Mouse (Mus musculus) layer of hippocampus, adult 9-11 months (tissue): ENCODE data around the gene Pcid2.
A peak's percentile ranks its signal among the peaks of the same experiment; 100 is the strongest.
"Not testable (repeated sequence)": the region's sequence is repeated elsewhere in the genome, so short reads cannot be mapped to it uniquely, and the experiment has no call there.

Source experiments
- DNase-seq: peaks from one replicate; pipeline ENCODE4 v3.0.0; 2022

Pcid2 gene

GRCm38 (mm10) chr8:13105087-13105881, at the start of gene Pcid2, which contains the start of gene Cul4a:
Gene Pcid2 (minus strand): TSS chr8:13105459.
Gene Cul4a (plus strand): TSS chr8:13105621.
- DNase-seq: peak; percentile 97

GRCm38 (mm10) chr8:13154099-13154498, 48.8 kb upstream of the Pcid2 start:
- DNase-seq: no peak

GRCm38 (mm10) chr8:13150929-13151328, 45.7 kb upstream of the Pcid2 start:
- no peak for DNase-seq

GRCm38 (mm10) chr8:13149866-13150265, 44.6 kb upstream of the Pcid2 start:
- no peak for DNase-seq

DNA sequence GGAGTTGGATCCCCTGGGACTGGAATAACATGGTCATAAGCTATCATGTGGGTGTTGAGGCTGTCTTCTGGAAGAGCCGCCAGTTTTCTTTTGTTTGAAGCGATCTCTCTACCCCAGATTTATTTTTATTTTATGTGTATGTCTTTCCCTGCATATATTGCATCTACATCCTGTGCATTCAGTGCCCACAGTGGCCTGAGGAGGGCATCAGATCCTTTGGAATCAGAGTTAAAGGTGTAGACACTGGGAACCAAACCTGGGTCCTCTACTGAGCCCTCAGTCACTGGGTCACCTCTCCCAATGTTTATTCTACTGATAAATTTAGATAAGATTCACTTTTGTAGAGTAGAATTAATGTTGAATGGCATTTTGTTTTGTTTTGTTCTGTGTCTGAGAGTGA, 44.0 kb upstream of the Pcid2 start:
- DNase-seq: no peak

- no peak for DNase-seq
Measured at GRCm38 (mm10) chr8:13148476-13148875, 43.2 kb upstream of the Pcid2 start.

DNA sequence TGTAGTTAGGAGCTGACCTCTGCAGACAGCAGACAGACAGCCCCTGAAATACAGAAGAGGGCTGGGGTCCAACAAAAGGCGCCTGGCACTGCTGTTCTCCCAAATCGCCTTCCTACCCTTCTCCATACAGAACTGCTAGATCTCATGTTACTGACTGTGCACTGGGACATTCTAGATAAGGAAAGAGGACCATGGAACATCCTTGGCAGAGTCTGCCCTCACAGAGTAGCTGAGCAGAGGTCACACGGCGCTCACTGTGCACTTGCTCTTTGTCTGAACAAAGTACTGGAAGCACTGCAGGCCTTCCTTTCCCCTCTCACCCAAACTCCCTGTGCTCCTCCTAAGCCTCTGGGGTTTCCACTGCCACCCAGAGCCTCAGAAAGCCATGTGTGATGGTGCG, 36.4 kb upstream of the Pcid2 start:
- DNase-seq: no peak

DNA sequence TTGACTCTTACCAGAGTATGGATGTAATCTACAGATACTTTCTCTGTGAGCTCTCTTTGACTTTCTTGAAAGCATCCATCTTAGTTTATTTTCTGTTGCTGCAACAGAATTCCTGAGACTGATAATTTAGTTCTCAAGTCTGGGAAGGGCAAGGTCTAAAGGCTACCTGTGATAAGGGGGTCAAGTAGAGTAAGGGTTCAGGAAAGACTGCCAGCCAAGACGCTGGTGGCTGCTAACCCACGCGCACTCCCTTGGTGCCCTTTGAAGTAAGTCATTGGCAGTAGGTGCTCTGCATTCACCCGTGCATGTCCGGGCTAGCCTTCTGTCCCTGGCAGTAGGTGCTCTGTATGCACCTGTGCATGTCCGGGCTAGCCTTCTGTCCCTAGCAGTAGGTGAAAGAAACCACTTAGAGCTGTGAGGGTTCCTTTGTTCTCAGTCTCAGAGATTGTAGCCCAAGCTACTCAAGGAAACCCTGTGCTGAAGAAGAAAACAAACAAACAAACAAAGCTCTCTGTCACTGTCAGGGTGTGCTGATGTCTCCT, 34.5 kb upstream of the Pcid2 start:
- no peak for DNase-seq

DNA sequence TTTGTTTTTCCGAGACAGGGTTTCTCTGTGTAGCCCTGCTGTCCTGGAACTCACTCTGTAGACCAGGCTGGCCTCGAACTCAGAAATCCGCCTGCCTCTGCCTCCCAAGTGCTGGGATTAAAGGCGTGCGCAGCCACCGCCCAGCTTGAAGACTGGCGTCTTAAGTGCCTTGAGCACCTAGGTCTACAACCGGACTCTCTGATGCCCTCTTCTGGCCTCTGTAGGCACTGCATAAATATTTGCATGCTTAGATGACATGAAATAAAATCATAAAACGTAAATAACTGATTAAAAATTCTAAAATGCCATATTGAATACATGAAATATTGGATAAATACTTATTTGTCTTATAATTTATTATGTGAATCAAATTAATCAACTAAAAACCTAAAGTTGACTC, 27.0 kb upstream of the Pcid2 start:
- not testable (repeated sequence) for DNase-seq

DNA sequence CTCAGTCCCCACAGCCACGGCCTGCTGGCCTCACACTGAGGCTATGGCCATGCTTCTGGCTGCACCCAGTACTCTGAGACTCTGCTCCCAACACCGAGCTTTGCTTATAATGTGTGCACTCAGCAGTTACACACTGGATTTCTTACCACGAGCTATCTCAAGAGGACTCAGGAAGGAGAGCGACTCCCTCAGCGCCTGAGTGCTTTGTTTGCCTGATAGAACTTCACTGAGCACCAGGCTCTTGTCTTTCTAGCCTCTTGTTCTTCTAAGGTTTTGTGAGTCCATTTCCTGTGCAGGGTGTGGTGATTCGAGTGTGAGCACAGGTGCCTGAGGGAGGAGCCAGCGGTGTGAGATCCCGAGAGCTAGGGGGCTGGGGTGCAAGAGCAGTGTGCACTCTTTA, 19.6 kb upstream of the Pcid2 start:
- no peak for DNase-seq

GRCm38 (mm10) chr8:13122887-13123421, 17.7 kb upstream of the Pcid2 start:
- DNase-seq: no peak

DNA sequence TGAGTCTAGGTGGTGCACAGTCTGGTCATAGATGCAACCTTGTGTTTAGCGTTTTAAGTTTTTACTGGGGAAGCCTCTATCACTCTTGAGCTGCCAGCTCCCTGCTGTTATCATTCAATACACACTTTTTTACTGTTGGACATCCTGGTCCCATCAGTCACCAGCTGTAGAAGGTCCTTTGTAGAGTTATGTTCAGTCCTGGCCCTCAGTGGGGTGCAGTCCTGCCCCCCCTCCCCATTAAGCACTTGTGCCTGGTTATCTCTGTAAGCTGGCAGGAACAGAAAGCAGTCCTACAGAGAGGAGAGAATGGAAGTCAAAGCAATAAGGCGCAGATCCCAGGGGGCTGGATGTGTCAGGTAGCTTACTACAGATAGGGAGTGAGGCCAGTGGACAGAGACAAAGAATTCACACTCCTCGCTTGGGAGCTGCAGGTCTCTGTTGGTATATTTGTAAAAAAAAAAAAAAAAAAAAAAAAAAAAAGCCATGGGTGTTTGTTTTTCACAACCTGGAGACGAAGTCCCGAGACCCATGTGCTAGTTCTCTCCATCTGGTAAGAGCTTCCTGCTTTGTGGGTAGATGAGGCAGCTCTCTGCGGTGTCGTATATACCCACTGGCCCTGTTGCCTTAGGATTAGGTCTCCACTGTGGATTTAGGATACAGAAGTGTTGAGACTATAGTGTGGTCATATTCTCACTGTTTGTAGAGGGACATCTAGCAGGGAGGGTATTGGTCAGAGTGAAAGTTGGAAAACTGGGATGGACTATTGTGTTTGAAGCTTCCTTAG, 15.8 kb upstream of the Pcid2 start:
- DNase-seq: no peak

DNA sequence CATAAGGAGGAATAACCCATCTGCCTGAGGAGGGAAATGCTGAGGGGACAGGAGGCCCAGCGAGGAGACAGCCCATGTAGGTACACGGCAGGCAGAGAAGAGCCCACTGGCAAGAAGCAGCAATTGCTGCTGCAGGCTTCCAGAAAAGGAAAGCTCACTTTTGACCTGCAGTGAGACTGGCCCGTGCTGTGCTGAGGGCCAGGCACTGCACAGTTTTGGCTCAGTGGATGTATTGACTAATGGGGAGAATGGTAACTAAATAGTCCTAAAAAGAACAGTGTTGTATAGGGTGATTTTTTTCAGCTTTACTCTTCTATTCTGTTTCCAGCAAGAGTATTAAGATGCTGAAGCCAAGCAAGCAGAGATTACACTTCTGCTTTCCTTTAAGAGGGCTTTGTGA, 13.3 kb upstream of the Pcid2 start:
- no peak for DNase-seq

DNA sequence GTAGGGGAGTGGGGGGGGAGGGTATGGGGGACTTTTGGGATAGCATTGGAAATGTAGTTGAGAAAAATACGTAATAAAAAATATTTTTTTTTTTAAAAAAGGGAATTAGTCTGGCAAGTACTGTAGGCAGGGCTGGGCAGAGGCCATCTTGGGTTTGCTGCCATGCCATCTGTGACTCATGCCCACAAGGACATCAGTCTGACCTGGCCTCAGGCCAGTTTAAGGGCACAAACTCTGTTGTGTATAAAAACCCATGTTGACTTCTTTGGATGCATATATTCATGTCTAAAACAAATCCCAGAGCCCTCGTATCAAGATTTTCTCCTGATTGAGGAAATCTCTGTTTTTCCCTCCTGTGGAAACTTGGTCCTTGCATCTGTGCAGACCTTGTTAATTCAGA, 11.8 kb upstream of the Pcid2 start:
- no peak for DNase-seq

DNA sequence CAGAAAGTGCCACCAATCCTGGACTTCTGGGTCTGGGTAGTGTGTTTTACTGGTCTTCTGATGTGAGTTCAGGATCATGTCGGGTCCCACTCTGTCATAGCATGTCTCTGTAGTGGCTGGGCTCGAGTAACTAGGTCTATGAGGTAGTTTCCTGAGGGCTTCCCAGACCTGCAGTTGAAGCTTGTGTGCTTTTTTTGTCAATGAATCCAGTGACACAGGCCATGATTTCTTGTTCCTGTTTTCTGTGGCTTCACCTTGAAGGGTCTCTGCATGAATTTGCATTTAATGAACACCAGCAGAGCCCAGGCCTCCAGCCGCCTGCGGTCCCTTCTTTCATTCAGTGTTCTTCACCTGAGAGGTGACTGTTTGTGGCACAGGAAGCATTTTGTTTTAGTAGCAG, 8.0 kb upstream of the Pcid2 start:
- DNase-seq: no peak

- no peak for DNase-seq
Measured at GRCm38 (mm10) chr8:13111917-13112316, 6.7 kb upstream of the Pcid2 start.

- no peak for DNase-seq
Measured at GRCm38 (mm10) chr8:13109416-13109960, 4.2 kb upstream of the Pcid2 start.

- DNase-seq: no peak
Measured at GRCm38 (mm10) chr8:13108967-13109366, 3.7 kb upstream of the Pcid2 start.

- no peak for DNase-seq
Measured at GRCm38 (mm10) chr8:13107990-13108638, 2.9 kb upstream of the Pcid2 start.

DNA sequence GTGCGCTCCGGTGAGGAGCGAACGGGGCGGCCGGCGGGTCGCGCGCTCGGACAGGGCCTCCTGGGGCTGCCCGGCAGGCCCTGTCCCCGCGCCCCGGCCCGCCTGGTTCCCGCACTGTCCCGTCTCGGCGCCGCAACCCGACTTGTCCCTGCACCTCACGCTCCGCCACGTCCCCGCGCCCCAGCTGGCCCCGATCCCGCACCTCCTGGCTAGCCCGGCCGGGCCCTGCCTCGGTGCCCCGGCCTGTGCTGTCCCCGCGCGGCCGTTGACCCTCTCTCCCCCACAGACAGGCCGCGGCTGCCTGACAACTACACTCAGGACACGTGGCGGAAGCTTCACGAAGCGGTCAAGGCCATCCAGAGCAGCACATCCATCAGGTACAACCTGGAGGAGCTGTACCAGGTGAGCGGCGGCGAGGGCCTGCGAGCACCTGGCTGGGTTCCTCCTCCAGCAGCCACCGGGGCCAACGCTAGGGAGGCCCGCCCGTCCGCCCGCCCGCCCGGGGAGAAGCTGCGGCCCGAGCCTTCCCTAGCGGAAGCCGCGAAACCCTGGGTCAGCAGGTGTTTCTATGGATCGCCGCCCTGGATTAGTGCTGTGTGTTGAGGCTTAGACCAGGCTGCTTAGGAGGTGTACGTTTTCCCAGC, 771 bp upstream of the Pcid2 start:
- DNase-seq: peak; percentile 51

GRCm38 (mm10) chr8:13104691-13105086, 570 bp downstream of the Pcid2 start:
- peak; percentile 87 for DNase-seq

GRCm38 (mm10) chr8:13077542-13077941, 27.7 kb downstream of the Pcid2 start:
- DNase-seq: no peak
